Mouse (Mus musculus): ENCODE results near the gene Lcn4.

- TF ChIP-seq USF1 (IDR thresholded peaks at IDR 0.05; ENCODE audit: low read depth) (no peak), CTCF (IDR thresholded peaks at IDR 0.05; ENCODE audit: control insufficient read depth, insufficient read depth, insufficient read length) (no peak)
Measured at GRCm38 (mm10) chr2:26643942-26644341, 27.1 kb downstream of the Lcn4 start.
